In genomic region chr1:171948946-171949508, GRCm38 (mm10) we compare ENCODE assay signal across 26 mouse cellular contexts. TPM values are rescaled to one million over a fixed set of nuclear protein-coding genes. Genes with fewer than 3 reads are reported as not detected.
DNase-seq lines count a peak whose midpoint lies in the region; ATAC-seq lines count a peak whose summit lies in the region.
"Had no signal": no experiment of that assay in that cellular context is flagged by ENCODE, and none has a peak within 500 bp of the region (broad histone marks: within the 10 kb centered on the region; RNA-seq: fewer than 3 reads in every experiment).

No protein-coding gene starts in this region.

- intact Hi-C loops in heart, postnatal 25 days (cut with DNase I) = no loop called here

- ATAC-seq in cerebellum, adult (ENCODE audit: insufficient number of reproducible peaks, low FRiP score, low TSS enrichment) = no peak
- ATAC-seq: forebrain, embryonic 16.5 days; intestine, embryonic 16.5 days; Patski had no signal

- DNase-seq in heart, adult 11 months = peak; percentile 49
- no peak for DNase-seq in heart, postnatal 25 days (ENCODE audit: low spot score)
- peak; percentile 46 for DNase-seq in thymus, postnatal 14 days
- DNase-seq in thymus, postnatal 25 days = no peak
- DNase-seq in R1 (ENCODE audit: low read depth, low spot score) = peak; percentile 61
- no peak for DNase-seq in layer of hippocampus, adult 9-11 months
- no peak for DNase-seq in urinary bladder, adult 2 months (ENCODE audit: low spot score)
- DNase-seq: adrenal gland, postnatal 10 days; cerebellum, adult 11-12 months; cerebellum, adult 9-10 months; cerebellum, postnatal 25 days; gastrocnemius, postnatal 25 days; heart, adult 18-20 months; heart, postnatal 10 days had no signal

RNA-seq across cellular contexts. Expression of gene Slamf6, which starts 31.7 kb away (rescaled TPM):
- total RNA-seq in heart, postnatal 25 days (2021) = under 1 TPM in 1 of 2 experiments, not detected in 1; 0.47 TPM
- 0.43 and 0.70 TPM in 2 replicates for polyA plus RNA-seq in urinary bladder, adult 2 months (2012; rRNA removed)
- total RNA-seq: gastrocnemius, adult 18-20 months; gastrocnemius, postnatal 25 days had no signal
- polyA plus RNA-seq: C2C12; forebrain, embryonic 11.5 days; forebrain, embryonic 16.5 days; Patski had no signal

RNA-seq across cellular contexts. Expression of gene Gm10521, which starts 53.6 kb away (rescaled TPM):
- total RNA-seq in heart, postnatal 25 days (2021) = under 1 TPM; 0.08 to 0.16 TPM
- polyA plus RNA-seq in urinary bladder, adult 2 months (2012; rRNA removed) = 0.28 TPM in 2 replicates
- total RNA-seq: gastrocnemius, adult 18-20 months; gastrocnemius, postnatal 25 days had no signal
- polyA plus RNA-seq: brain, embryonic 14.5 days; C2C12; embryonic facial prominence, embryonic 12.5 days; forebrain, embryonic 11.5 days; forebrain, embryonic 16.5 days; heart, embryonic 10.5 days; heart, embryonic 14.5 days; hindbrain, embryonic 15.5 days; intestine, embryonic 16.5 days; Patski had no signal

Comparison
In these comparisons a context has a peak if more than half of its experiments do, and no peak if none do; other contexts are left out.
1. DNase-seq: peak in heart, adult 11 months (single experiment), thymus, postnatal 14 days (single experiment) and R1 (single experiment); none in heart, postnatal 25 days (single experiment), thymus, postnatal 25 days (single experiment), layer of hippocampus, adult 9-11 months (single experiment) and urinary bladder, adult 2 months (single experiment).